Mouse (Mus musculus) mouse trophoblast stem cell (cell line): ENCODE results near the gene Serpinb1a.

Experiments
- in situ Hi-C, 2 experiments: fragments of 300-500 bp; cut with MseI, MboI; formaldehyde crosslinking; loops; 2 replicates in 1 of 2; 3 replicates in 1 of 2; pipeline ENCODE4 v1.15.1; 2025

Gene Serpinb1a

DNA sequence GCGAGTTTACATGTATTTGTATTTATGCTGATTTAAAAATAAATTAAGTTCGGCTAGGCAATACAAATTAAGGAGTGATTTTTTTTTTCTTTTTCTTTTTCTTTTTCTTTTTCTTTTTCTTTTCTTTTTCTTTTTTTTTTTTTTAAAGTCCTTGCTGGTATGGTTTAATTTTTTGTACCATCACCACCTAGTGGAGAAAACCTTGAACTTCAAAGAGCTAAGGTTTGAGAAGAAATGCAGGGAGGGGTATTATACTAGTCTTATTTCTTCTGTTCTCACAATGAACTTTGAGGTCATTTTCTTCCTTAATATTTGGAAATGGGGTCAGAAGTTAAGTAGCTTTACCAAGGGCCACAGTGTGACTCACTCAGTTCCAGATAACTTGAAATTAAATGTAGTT, 51.9 kb downstream of the Serpinb1a start:
- in situ Hi-C loops = no loop called here

DNA sequence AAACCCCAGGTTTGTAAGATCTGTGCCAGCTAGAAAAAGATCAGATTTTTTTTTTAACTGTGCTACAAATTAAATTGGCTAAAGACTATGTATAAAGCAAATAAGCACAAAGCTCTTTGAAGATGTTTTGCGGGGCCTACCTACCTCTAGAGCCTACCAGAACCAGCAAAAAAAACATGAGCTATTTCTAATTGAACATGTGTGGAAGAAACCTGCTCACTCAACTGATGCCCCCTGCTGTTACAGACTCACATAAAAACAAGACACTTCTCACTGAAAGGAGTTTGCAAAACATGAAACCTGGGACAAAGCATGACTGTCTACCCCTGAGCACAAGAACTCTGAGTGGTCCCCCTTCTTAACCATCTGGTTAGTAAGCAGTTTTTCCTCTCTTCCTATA, 53.9 kb downstream of the Serpinb1a start:
- in situ Hi-C loops = no loop called here

DNA sequence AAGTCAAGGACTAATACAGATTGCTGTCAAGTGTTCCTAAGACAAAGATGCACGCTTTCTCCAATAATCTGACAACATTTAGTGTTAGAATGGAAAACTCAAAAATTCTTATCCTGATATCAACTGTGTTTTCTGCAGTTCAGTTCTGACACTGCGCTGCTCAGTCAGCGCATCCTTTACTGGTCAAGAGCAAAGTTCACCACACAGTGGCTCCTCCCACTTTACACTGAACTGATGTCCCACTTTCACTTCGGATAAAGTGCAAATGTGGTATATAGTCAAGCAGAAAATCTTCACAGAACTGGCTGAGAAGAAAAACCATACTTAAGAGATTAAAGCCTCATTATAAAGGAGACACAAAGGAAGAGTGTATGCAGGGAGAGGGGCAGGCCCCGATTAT, 55.8 kb downstream of the Serpinb1a start:
- in situ Hi-C loops = no loop called here

DNA sequence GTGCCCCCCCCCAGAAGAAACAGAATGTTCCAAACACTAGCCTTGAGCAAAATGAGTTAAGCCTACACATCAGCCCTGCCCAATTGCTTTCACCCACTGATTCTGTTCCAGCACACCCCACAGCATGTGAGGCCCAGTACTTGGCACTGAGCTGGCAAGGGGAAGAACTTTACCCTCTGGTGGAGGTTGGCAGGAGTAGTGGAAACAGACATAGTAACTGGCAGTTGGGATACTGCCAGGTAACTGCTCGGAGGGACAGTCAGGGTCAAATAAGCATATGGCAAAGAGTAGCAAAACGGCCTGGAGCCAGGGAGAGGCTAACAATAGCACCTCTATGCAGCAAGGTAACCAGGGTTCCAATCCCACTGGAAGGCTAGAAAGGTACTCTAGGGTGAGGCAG, 56.4 kb downstream of the Serpinb1a start:
- in situ Hi-C loops = no loop called here
